Mouse (Mus musculus) heart, postnatal 36 days (tissue): ENCODE results near the gene Shisa6. TPM values are rescaled to one million over a fixed set of nuclear protein-coding genes. Genes with fewer than 3 reads are reported as not detected.

Experiments
- DNase-seq, 2 experiments: peaks; one replicate each; pipeline ENCODE4 v3.0.0; 2021 to 2022
- intact Hi-C: fragments of 180-260 bp; cut with DNase I; formaldehyde crosslinking; loops from one replicate; pipeline ENCODE4 v1.15.1; 2025
- total RNA-seq, 2 experiments: library from RNA; stranded (reverse); gene quantifications; 2 replicates each; pipeline ENCODE4 v1.2.3; 2021

Shisa6 gene
- total RNA-seq: under 1 TPM; 0.11 to 0.50 TPM

GRCm38 (mm10) chr11:66525371-66526045 lies at the start of gene Shisa6:
Gene Shisa6 (minus strand): TSS chr11:66525964.
- intact Hi-C loops: no loop called here
- peak in 1 of 2 experiments; percentile 9 for DNase-seq

DNA sequence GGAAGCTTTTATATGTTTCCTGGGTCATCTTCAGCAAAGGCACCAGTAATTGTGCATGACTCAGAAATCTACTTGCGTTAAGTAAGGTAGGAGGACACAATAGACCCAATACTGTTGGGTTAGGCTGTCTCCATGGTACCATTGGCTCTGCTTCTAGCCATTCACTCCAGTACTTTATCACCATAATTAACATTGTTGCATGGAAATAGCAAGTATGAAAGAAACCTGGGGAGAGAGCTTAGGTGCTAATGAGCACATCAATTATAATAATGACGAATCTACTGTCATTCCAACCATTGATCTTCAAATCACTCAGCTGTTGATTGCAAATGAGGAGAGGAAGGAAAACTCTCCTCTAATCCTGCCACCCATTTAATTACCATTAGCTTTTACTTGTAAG lies 48.1 kb upstream of the Shisa6 start:
- DNase-seq: no peak
- intact Hi-C loops: no loop called here

- intact Hi-C loops: no loop called here
- no peak for DNase-seq
Observed at GRCm38 (mm10) chr11:66569045-66569444, 43.3 kb upstream of the Shisa6 start.

- DNase-seq: no peak
- intact Hi-C loops: no loop called here
Observed at GRCm38 (mm10) chr11:66568386-66568791, 42.6 kb upstream of the Shisa6 start.

GRCm38 (mm10) chr11:66567382-66567781 lies 41.6 kb upstream of the Shisa6 start:
- intact Hi-C loops: no loop called here
- DNase-seq: no peak

DNA sequence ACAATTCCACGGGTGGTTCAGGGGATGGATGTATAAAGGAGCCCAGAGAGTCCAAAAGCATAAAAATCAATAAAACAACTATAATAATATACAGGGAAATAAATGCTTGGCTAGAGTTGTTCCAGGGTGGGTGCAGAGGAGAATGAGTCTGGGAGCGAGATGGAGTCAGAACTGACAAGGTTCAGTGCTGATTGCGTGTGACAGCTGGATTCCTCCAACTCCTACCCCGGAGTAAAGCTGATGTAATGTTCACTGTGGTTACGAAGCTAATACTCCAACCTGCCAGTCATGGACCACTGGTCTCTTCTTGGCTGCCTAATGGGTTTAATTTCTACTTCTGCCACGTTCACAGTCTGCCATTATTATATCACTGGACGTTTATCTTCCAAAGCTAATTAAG lies 36.5 kb upstream of the Shisa6 start:
- intact Hi-C loops: no loop called here
- no peak for DNase-seq

DNA sequence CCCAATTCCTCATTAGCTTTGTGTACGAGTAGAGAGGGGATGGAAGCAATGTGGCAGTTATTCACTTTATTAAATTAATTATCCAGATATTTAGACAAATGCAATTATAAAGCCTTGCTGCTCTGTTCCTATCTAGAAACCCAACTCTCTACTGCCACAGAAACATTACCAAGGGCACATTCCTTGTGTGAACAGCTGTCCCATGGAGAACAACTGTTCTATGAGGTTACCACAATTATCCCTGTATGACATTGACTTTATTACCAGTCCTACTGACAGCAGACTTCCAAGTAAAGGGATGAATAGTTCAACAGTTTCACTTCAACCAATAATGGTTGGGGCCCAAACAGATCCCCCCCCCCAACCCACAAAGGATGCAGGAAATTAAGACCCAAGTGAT lies 12.1 kb upstream of the Shisa6 start:
- intact Hi-C loops: no loop called here
- no peak for DNase-seq

GRCm38 (mm10) chr11:66535866-66536265 lies 10.1 kb upstream of the Shisa6 start:
- intact Hi-C loops: no loop called here
- DNase-seq: no peak

GRCm38 (mm10) chr11:66535156-66535555 lies 9.4 kb upstream of the Shisa6 start:
- intact Hi-C loops: no loop called here
- DNase-seq: no peak

GRCm38 (mm10) chr11:66534291-66534690 lies 8.5 kb upstream of the Shisa6 start:
- intact Hi-C loops: no loop called here
- DNase-seq: no peak

DNA sequence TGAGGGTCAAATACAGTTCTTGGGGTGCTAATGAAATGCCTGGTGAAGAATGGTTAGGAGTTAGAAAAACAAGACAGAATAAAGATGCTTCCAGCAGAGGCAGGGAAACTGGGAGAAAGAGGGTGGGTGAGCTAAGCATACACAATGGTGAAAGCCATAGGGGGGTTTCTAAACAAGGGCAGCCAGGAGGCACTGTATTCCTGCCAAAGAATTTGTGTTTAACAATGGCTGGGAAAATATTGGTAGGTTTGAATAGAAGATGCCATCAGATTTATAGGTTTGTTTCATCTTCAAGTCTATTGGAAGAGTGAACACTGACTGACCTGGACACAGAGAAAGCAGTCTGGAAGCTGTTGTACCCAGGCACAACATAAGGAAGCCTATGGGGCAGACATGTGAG lies 2.4 kb upstream of the Shisa6 start:
- intact Hi-C loops: no loop called here
- no peak for DNase-seq

DNA sequence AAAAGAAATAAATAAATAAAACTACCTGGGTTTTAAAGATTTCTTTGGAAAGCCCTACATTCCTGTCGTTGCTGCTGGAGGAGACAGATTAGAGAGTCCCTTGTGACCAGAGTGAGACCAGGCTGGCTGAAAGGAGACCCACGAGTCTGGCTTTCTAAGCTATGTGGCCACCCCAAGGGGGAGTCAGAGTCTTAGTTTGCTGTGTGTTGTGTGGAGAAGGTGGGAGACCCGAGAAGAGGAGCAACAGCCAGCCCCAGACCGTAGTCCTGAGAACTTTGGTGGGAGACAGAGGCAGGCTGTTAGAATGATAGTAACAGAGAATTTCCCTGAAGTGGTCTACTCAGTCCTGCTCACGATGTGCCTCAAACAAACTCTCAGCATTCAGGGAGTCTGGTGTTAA lies 1.6 kb upstream of the Shisa6 start:
- DNase-seq: no peak
- intact Hi-C loops: no loop called here

DNA sequence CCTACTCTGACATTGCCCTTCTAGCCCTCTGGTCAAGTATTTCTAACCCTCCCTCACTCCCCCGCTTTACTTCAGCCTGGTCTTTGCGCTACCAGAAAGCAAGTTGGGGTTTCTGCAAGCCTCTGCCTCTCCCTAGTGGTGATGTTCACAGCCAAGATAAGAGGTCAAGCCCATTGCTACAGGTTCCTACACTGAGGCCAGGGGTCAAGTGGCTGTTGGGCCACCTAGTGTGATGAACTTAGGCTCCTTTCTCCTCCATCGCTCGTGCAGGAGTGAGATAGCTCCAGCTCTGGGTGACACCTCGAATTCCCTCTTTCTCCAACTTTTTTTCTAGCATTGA lies 1.2 kb upstream of the Shisa6 start:
- intact Hi-C loops: no loop called here
- DNase-seq: no peak

DNA sequence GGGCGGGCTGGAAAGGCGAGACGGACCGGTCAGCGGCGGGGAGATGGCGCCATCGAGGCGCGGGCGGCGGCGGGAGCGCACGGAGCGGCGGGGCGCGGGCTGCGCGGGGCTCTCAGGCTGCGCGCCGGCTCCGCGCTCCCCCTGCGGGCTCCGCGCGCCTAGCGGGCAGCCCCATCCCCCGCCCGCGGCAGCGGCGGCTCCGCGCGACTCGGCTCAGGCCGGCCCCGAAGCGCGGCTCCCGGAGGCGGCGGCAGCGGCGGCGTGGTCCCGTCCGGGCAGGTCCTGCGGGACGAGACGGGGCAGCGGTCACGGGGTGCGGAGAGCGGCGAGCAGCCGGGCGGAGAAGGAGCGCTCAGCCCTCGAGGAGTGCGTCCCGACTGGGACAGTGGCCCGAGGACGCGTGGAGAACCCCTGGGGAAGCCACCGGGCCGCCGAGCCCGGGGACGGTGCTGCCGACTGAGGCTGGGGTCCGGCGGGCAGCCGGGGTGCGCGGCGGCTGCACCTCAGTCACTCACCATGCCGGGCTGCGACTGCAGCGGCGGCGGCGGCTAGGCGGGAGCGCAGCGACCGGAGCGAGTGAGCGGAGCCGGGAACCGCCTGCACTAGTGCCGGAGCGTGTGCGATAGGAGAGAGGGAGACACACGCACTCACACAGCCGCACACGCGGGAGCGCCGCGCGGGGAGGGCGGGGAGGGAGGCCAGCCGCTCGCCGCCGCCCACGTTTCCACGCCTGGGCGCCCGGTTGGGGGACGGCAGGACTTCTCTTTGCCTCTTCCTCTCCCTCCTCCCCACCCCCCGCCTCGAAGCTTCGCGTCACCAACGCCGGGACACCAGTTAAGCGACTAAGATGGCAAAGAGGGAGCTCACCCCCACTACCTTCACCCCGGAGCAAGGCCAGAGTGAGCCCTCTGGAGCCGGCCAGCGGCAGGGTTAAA lies 549 bp upstream of the Shisa6 start:
- DNase-seq: no peak
- intact Hi-C loops: no loop called here

DNA sequence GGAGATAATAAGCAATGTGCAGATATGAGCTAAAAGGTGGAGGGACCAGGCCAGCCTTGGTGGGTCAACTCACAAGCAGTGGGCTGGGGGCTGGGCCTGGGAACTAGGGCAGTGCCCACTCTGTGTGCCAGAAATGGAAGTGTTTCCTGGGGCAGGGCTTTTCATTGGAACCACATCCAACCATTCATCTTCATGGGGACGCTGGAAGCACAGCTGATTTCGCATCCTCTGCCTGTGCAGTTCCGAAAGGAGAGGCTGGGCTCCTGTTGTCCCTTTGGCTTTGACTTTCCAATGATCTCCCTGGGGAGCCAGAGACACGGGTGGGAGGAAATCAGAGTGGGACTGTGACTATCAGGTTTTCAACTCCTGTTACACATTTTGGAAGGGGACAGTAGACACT lies 1.5 kb downstream of the Shisa6 start:
- intact Hi-C loops: no loop called here
- no peak for DNase-seq

GRCm38 (mm10) chr11:66522376-66522775 lies 3.4 kb downstream of the Shisa6 start:
- DNase-seq: no peak

GRCm38 (mm10) chr11:66519386-66519785 lies 6.4 kb downstream of the Shisa6 start:
- intact Hi-C loops: no loop called here
- no peak for DNase-seq

More at GRCm38 (mm10) chr11:66522376-66522775, 3.4 kb downstream of the Shisa6 start:
- intact Hi-C loops: no loop called here

- intact Hi-C loops: no loop called here
- no peak for DNase-seq
Observed at GRCm38 (mm10) chr11:66514346-66514745, 11.4 kb downstream of the Shisa6 start.

DNA sequence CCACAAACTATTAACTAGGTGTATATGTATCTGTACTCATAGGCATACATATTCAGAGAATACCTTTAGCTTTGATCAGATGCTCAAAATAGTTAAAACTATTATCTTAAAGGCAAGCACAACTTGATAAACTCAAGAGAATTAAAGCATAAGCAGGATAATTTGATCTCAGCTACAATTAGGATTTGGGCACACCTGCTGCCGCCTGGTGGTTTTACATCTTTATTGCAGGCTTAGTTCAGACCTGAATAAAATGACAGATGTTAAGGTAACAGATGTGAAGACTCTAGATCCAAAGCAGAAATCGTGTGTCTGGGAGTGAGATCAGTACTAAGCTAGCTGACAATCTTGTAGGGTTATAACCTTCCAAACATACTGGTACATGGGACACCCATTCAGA lies 24.8 kb downstream of the Shisa6 start:
- intact Hi-C loops: loop anchor here (2.0 kb wide), 1 partner anchor 376 kb away; no protein-coding TSS in a partner anchor
- no peak for DNase-seq

DNA sequence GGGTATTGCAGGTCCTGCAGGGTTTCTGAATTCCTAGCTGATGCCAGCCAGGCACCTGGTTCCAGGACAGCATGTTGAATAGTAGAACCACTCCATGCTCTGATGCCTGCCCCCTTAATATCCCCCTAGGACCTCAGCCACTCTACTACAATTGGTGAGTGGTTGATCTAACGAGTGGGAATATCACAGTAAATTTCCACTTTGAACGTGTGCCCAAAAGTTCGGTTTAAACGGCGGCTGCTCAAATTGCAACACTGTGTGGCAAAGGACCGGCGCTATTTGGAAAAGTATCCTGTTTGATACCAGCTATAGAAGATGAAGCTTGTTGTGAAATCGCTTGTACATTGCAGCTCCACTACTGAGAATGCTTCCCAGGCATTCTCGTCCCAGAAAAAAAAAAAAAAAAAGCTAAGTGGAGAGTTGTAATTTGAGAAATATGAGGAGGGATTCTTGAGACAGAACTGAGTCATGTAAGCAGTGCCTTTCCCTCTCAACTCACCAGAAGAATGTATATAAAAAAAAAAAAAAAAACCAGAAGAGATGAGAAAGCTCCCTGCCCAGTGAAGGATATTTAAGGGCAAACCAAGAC lies 26.8 kb downstream of the Shisa6 start:
- intact Hi-C loops: no loop called here
- DNase-seq: no peak

DNA sequence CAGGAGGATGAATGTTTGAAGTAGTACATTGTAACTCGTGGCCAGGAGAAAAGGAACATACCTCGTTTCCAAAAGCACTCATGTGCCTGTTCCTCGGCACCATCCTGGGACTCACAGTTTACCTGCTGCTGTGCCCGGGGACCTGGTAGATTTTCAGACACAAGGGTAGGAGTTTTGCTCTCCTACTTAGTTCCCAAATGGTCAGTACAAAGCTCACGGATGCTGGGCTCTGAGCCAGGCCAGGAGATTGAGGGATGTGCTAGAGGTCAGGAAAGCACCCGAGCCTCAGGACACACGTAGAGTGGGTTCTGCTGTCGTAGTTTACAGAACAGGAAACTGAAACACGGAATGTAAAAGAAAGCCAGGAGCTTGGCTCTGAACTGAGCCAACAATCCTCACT lies 29.5 kb downstream of the Shisa6 start:
- intact Hi-C loops: no loop called here
- no peak for DNase-seq

GRCm38 (mm10) chr11:66494391-66494790 lies 31.4 kb downstream of the Shisa6 start:
- peak; percentile 6 for DNase-seq
- intact Hi-C loops: no loop called here
